Mouse (Mus musculus): Measurements from ENCODE around the gene Metap1d.

Metap1d gene

DNA sequence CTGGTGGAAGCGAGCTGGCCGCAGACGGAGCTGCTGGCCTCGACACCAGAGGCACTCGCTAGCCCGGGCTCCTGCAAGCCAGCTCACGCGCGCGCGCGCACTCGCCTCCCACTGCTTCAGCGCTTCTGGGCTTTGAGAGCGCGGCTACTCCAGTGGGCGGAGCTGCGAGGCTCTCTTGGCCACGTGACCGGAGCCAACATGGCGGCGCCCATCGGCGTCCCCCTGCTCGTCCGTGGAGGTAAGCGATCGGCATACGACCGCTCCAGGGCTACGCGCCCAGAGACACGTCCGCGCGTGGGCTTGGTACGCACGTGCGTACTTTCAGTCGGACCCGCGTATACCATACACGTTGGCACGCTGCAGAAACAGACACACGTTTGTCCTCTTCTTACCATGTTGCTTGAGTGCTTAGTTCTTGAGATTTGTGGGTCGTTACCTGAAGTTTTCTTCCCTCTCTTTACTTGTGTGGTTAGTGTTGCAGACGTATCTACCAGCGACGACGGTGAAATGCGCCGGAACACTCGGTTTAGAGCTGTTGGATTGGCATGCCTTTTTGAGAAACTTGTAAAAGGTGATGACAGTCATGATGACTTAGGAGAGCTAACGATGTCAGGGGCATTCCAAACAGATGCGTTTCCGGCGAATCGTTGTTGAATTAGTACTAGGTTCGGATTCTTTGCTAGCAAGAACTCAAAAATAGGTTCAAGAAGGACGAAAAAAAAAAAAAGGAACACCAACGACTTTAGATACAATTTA is at the start of gene Metap1d:
Gene Metap1d (plus strand): TSS at position 116 of the 756 bp plus-strand sequence.
- DNase-seq: peak; percentile 93

DNA sequence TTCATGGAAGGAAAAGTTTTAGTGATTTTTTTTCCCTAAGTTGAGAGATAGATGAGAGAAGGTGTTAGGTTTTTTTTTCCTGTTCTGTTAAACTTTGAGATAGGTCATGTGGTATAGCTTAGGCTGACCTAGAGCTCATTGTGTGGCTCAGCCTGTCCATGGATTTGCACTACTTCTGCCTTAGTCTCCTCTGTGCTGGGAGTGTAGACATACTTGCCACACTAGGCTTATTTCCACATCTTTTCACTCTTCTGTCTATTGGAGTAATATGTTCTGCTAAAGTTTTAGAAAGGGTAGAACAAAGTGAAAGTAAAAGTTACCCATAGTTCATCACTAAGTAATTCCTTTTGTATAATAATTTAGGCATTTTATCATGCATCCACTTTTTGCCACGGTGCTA is 47.5 kb upstream of the Metap1d start:
- no peak for DNase-seq

DNA sequence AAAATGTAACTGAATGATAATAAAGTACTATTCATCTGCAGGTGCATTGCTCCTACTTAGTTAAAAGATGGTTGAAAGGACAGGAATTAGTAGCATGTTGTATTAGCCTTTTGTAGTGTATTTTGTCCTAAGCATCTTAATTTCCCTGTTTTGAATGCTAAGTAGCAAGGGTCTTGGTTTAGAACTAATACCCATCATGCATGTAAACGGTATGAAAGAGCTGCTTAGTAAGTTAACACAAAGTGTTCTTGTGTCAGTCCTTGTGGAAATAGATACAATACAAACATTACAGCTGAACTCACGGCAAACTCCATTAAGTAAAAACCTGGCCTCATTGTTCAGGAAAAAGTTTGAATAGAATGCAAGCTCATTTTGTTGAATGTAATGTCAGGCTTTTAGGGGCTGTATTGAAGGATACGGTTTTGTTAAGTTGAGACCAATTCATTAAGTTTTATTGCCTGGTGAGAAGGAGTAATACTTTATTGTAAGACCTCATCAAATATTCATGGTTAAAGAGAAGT is 34.3 kb upstream of the Metap1d start:
- DNase-seq: no peak

DNA sequence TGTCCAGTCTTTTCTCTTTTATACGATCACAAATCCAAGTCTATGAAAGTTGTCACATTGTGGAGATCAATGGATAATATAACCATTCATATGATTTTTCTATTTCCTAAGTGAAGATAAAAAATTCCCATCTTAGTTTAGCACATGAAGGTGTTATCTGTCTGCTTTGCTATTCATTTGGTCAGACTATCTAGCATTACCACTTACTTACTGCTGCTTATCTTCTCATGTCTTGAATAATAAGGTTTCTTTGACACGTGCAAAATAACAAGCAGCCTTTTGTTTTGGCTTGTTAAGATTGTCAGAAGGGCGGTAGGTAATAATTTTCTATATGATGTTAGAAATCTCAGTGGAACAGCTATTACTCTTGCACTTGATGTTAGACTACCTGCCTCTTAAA is 33.7 kb upstream of the Metap1d start:
- DNase-seq: no peak

DNA sequence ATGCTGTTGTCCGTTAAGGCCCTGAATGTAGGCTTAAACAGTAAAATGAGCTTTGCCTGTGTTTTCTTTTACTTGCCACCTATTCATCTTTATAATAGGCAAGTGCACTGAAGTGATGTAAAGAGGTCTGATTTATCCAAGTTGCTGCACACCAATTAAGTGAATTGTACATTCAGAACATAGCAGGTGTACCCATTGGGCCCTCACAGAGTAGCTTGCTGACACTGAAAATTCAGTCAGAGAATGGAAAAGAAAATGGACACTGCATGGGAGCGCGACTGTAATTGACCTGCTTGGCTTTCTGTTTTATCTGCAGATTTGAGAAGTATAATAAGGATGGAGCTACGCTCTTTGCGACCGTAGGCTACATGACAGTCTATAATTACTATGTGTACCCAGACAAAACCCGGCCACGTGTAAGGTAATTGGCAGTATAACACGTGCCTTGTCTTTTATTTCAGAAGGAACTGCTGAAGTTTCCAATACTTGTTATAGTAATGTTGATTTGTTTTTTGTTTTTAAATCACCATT is 32.1 kb upstream of the Metap1d start:
- no peak for DNase-seq

DNA sequence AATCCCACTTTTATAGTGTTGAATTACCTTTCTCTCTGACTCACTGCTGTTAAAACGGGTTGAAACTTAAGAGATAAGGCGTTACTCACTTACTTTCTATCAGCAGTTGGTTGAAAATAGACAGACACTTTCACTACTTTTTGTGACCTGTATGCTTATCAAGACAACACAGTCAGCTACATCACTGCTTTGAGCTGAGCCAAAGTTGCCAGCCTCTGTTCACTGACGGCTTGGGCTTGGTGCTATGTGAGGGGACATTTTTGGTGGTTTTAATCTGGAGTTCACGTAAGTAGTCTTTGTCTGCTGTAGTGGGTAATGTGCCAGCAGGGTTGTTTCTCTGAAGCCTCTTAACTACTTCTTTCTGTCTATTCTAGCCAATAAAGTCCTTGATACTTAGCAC is 28.5 kb upstream of the Metap1d start:
- no peak for DNase-seq

DNA sequence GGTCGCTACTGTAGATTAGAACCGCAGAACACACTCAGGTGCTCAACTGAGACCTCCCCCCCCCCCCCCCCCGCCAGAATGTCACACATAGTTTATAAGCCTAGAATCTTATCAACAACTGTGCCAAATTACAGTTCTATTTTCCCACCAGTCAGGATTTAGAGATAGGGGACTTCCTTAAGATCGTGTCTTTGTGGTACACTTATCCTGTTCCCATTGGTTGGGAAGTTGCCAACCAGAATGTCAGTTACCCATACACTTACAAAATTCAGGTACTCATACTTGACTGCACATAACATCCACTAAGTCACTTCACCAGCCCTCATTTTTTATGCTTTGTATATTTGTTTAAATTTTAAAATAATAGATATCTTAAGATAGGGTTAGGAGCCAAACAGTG is 17.6 kb upstream of the Metap1d start:
- DNase-seq: no peak

DNA sequence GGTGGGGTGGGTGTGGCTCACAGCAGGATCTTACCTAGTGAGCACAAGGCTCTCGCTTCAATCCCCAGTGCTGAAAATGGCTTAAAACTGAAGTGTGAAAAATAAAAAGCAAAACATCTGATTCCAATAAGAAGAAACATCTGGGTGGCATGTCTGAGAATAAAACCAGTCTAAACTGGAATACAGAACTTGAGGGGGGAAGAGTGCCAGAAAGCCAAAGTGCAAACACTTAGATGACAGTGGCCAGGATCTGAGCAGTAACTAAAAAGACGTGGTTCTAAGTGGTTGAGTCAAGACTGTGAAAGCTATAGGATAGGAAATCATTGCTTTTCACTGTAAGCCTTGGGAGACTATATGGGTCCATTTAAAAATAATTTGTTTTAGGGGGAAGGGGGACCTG is 9.7 kb upstream of the Metap1d start:
- DNase-seq: no peak

DNA sequence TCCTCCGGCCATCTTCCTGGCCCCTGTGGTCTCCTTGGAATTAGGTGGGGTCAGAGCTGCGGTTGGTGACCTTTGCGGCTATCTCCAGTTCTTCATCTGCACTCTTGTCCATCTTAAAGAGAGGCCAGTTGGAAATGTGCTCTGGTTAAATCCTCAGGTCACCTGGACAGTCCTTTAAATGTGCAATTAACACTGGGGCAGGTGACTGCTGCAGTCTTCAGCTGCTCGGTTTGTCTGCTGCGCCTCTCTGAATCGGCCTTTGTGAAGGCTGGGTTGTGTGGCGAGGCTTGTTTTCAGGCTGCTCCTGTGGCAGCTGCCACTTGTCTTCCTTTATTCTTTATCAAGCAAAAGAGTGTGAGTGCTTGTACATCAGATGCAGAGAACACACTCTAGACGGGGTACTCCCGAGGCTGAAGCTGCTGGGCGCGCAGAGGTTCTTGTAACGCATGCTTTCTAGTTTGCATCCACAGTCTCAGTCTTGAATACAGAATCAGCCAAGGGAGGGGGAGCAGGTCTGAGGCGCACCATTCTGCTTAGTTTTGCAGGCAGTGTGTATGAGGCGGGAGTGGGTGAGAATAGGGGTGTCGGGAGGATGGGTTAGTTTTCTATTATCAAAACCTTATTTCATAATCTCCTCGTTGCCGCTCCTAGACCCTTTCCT is 7.4 kb upstream of the Metap1d start:
- peak; percentile 9 for DNase-seq

DNA sequence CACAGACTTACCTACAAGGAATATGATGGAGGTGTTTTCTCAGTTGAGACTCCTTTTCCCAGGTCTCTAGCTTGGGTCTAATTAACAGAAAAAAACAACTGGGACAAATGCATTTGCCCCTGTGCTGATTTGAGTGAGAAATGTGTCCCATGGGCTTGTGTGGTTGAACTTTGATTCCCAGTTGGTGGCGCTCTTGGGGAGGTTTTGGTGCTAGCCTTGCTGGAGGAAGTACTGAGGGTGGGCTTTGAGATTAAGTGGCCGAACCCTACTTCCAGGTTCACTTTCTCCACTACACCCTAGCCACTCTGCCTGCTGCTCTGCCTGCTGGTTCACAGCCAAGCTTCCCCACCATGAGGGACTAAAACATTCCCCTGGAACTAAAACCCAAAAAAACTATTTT is 3.5 kb upstream of the Metap1d start:
- DNase-seq: no peak

DNA sequence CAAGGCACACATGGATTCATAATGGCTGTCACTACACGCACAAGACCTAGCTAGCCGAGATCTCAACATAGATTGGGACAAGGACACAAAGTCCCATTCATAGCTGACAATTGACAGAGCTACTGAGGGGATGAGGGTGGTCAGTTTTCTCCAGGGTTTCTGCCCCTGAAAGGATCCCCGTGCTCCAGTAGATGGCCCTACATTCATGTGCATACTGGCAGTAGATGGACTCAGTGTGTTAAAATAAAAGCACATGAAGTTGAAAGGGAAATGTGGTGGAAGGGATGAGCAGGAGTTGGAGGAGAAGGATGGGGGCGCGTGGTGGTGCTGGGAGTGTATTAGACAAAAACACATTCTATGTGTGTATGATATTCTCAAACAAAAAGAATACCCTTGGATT is 1.3 kb upstream of the Metap1d start:
- DNase-seq: no peak

DNA sequence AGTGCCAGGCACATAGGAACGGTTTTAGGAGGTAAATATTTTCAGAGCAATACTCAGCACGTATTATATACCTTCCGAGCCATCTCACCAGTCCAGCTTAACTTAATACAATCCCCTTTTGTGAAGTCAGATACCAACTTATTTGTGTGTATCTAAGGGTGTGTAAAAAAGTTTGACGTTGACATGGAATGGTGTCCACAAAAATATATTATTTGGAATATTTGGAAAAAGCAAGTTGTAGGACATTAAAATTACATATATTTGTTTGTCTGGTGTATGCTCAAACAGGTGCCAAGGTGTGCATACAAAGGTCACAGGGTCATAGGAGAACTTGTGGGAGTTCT is 813 bp downstream of the Metap1d start:
- DNase-seq: no peak

DNA sequence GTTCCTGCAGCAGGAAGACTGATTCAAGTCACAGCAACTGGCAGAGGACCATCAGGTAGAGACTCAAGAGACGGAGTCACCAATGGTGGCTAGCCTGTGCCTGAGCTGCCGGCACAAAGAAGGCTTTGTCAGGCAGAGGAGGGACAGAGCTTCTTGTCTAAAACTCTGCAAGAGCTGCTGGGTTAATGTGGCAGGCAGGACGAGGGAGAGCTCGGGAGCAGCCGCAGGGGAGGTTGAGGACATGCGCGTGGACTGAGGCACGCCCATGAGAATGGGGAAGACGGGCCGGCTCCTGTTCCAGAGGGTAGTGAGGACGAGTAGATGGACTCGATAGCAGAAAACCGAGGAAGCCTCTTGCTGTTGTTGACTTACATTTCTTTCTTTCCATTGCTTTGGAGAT is 5.5 kb downstream of the Metap1d start:
- DNase-seq: no peak

DNA sequence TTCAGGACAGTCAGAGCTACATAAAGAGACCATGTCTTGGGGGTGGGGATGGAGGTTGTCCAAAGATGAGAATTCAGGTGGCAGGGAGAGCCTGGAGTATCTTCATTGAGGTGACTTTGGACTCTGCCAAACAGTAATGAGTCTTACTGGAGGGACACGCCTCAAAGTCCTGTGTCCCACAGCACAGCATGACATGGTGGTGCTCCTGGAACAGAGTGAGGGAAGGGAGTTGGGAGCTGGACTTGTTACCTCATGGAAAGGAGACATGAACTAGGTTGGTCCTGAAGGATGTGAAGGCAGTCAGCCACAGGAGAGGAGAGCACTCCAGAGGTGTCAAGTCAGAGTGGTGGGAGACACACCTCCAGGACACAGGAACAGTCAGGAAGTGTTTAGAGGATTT is 6.6 kb downstream of the Metap1d start:
- no peak for DNase-seq

DNA sequence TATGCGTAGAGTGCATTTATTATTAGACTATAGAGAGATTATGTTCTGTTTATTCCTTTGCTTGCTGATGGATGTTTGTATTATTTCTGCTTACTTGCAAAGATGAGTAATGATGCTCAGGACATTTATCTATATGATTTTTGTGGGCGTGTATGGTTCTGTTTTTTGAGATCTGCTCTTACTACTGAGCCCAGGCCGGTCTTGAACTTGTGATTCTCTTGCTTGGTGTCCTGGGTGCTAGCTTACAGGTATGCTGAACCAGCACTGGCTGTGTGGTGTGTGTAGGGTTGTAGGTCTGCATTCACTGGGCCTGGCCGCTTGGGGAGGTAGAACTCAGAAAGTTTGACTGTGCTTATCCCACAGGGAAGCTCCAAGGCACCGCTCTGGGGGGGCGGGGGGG is 8.1 kb downstream of the Metap1d start:
- DNase-seq: no peak

DNA sequence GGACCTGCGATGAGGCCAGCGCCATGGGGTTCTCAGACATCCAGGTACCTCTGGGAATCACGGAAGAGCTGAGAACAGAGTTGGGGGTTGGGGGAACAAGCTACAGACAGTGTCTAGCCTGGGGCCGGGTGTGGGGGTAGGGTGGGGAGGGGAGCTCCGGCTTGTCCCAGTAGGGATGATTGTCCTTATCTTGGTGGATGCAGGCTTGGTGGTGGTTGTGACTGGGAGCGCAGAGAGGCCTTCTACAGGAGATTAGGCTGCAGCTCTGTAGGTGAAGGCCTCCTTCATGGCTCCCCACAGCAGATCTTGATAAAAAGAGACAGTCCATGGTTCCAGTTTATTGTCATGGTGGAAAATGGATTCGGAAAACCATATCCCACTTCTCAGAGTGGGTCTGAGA is 8.5 kb downstream of the Metap1d start:
- DNase-seq: no peak

DNA sequence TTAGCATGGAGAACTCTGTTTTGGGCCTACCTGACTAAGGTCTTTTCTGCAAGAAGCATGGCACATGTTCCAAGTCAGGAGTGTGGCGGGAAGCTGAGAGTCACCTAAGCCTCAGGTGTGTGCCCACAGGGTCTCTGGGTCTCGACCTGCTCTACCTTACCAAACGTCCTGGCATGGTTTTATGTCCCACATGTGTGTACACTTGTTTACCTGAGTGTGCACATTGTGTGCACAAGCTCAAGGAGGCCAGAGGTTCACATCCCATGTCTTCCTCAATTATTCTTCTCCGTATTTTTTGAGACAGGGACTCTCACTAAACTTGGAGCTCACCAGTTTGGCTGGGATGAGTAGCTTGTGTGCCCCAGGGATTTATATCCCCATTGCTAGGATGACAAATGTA is 9.0 kb downstream of the Metap1d start:
- no peak for DNase-seq

DNA sequence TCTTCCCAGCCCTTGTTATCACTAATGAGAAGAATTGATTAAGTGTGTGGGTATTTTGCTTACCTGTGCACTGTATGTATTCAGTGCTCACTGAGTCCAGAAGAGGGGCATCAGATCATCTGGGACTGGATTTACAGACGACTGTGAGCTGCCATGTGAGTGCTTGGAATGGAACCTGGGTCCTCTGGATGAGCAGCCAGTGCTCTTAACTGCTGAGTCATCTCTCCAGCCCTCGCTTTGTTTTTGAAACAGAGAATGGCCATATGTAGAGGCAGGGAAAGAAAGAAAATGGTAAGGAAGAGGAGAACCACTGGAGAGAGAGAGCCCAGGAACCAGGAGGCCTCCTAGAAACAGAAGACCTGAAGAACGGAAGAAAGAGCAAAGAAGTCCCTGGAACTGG is 9.5 kb downstream of the Metap1d start:
- no peak for DNase-seq

DNA sequence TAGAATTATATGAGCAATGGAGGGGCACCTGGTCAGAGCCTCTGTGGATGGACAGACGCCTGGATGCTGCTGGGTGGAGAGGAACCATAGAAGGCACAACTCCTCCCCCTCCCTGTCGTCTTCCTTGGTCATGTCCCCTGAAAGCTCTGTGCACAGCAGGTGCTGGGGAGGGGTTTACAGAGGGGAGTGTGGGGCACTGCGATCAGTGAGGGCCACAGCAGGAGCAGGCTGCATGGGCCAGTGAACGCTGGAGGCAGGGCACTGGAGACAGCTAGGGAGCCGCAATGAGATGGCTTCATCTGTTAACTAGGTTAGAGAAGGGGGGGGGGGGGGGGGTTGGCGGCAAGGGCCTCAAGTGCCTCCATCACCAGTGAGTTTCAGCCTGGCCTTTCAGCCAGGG is 13.0 kb downstream of the Metap1d start:
- no peak for DNase-seq

DNA sequence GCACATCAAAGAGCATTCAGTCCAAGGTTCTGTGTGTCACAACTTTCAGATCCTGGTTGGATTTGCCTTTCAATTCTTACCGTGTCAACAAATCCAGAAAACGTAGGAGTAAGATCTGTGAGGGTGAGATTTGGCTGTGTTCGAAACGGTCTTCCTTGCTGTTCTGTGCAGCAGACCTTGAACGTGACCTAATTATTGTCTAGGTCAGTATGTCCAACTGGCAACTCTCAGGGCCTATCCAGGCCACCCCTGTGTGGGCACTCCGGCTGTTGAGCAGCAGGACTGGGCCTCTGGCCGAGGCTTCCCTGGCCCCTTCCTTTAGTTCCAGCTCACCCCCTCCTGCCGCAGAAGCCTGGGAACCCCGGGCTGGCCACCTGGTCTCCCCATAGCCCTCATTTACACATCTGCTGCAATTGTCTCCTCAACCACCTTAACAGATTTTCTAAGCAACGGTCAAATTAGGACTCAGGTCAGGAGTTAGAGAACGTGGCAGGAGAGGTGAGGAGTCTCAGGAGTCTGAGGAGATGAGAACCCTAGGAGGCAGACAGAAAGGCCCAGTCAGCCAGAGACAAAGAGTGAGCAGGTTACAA is 13.9 kb downstream of the Metap1d start:
- no peak for DNase-seq

DNA sequence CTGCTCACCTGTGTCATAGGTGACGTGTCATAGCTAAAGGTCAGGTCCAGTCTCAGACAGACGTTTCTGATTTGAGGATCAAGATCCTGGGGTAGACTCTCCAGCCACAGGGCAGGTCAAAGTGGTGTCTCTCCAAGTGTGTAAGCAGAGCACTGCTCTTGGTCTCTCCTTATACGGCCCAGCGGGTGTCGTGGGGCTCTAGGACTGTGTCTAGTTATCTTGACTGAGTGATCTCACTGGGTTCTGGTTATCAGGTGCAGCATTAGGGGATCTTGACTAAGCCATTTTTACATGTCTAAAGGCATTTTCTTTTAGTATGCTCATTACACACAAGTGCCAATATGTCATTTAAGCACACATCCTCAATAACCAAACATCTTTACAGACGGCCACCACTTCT is 18.0 kb downstream of the Metap1d start:
- DNase-seq: no peak

DNA sequence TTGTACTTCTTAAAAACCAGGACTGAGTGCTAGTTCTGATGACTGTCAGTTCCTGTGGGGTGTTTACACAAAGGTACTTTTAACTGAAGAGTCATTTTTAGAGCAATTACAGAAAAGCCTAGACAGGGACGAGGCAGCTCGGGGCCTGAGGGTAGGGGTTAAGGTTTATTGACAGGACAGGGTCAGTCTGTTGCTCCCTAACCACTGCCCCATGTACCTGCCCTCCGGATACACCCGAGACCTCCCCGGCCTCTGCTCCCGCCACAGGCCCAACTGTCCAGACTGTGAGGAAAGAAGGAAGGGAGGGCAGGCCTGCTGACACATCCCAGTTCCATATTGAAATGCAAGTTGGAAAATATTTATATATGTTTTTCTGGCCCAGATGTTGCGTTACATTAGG is 20.8 kb downstream of the Metap1d start:
- DNase-seq: no peak

DNA sequence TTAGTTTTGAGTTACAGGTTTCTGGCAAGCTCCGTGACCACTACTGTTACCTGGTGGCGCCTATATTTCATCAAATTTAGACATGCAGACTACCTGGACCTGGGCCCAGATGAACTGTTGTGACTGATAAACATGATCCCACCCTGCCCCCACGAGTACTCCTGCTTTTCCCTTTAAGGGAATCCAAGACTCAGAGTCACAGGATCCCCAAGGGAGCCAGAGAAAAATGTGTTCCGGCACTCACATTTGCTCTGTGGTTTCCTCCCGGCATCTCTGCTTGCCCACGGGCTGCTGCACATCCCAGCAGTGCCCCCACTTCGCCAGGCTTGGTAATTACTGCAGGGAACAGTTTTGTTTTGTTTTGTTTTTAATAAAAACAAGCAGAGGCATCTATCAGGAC is 21.3 kb downstream of the Metap1d start:
- no peak for DNase-seq

DNA sequence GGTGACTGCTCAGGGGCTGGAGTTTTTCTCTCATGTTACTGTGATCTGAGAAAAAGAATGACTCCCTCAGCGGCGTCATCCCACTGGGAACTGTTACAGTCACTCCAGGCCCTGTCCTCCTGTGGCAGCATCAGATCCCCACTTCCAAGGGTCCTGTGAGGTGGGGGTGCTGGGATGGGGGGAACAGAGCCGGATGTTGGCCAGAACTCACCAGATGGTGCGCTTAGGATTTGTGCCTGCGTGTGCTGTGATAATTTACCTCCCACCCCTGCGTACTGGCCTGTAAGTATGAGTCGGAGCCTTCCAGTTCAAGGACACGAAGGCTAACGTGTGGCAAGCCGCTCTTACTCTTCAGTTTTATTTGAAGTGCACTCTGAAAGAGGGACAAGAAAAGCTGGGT is 22.2 kb downstream of the Metap1d start:
- no peak for DNase-seq
